Mouse (Mus musculus) adrenal gland, adult 8-10 months (tissue): Measurements from ENCODE around the gene Ube2h. TPM values are rescaled to one million over a fixed set of nuclear protein-coding genes. Genes with fewer than 3 reads are reported as not detected.
"Not testable (repeated sequence)": the region's sequence is repeated elsewhere in the genome, so short reads cannot be mapped to it uniquely, and the experiment has no call there.

Source experiments
- DNase-seq: peaks from one replicate; pipeline ENCODE4 v3.0.0; 2022
- total RNA-seq, 4 experiments: library from RNA; stranded (reverse); gene quantifications; 2 replicates each; pipeline ENCODE4 v1.2.4; 2022

The Ube2h gene
- total RNA-seq, 4 experiments from 2014 or later: 97.5 to 131 (median 112) TPM

DNA sequence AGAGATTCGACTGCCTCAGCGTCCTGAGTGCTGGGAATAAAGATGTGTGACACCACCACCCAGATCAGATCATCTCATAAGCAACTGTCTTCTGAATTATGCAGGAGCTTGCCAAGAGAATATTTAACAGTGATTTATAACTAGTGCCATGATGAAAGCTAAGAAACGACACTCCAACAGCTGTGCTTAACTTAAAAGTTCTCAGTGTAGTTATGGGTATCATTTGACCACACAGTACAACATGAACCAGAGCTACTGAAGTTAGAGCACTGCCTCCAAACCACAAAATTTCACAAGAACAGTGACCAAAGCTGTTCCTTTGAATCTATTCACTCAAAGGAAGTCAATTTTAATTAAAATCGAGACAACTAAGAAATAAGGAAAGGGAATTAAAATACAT is 61.4 kb downstream of the Ube2h start:
- DNase-seq: no peak

- DNase-seq: no peak
Measured at GRCm38 (mm10) chr6:30240105-30240504, 64.2 kb downstream of the Ube2h start.

DNA sequence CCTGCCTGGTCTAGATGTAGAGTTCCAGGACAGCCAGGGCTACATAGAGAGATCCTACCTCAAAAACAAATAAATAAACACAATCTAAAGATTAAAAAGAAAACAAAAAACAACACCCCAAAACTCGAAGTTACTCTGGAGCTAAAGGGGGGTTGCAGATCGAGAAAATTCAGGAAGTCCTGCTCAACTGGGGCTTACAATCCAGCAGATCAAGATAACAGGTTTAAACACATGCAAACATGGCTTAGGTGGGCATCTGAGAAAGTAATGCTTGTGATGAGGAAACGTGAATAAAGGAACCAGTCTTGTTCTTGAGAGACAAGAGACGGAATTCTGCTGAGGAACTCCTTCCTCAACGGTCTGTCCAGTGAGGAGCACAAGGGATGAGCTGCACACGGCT is 65.1 kb downstream of the Ube2h start:
- DNase-seq: no peak

- DNase-seq: no peak
Measured at GRCm38 (mm10) chr6:30238079-30238478, 66.3 kb downstream of the Ube2h start.

DNA sequence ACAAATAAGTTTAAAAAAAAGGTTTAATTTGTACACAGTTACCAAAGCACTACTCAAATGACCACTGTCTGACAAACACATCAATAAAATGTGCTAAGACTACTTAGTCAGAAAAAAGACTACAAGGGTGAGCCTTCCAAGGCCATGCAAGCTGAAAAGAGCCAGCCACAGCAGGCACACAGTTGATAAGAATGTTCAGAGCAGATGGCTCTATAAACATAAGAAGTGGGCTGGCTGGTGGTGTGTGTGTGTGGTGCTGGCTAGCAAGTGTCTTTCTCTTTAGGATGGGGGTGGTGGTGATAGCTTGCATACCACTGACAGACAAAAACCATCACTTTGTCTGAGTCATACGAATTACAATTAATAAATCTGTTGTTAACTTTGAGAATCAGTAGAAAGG is 67.8 kb downstream of the Ube2h start:
- DNase-seq: peak; percentile 43

DNA sequence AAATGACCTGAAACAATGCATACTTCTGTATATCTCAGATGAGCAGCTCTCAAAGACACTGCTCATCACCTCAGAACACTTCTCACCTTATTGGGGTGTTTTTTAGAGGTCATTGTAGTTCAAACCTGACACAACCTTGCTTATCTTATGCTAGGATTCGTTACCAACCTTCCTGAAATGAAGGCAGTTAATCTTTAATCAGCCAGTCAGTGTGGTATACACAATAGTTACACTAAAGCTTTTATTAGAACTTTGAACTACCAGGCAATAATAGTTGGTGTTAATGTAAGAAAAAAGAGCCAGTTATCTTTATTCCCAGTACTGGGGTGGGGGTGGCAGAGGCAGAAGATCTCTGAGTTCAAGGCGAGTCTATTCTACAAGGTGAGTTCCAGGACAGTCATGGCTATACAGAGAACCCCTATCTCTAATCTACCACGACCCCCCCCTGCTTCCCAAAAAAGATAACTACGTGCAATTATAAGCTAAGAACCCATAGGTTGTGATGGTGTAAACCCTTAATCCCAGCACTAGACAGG is 72.5 kb downstream of the Ube2h start:
- DNase-seq: no peak

GRCm38 (mm10) chr6:30230246-30230645 is 74.1 kb downstream of the Ube2h start:
- no peak for DNase-seq

DNA sequence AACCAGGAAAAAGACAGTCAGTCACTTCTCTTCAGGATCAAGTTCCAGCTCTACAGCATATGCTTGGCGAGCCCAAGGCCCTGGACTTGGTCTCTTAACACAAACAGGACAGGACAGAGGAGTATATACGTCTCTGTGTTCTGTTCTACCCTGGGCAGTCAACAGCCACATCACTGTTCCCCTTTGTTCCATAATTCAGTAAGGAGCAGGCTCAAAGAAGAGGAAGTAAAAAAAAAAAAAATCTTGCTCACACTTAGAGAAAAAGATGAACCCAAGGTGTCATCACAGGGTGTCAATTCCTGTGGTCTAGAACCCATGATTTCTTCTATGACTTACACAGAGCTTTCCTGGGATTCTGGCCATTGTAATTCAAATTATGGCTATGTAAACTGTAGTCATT is 75.4 kb downstream of the Ube2h start:
- no peak for DNase-seq

GRCm38 (mm10) chr6:30228353-30228752 is 76.0 kb downstream of the Ube2h start:
- no peak for DNase-seq

DNA sequence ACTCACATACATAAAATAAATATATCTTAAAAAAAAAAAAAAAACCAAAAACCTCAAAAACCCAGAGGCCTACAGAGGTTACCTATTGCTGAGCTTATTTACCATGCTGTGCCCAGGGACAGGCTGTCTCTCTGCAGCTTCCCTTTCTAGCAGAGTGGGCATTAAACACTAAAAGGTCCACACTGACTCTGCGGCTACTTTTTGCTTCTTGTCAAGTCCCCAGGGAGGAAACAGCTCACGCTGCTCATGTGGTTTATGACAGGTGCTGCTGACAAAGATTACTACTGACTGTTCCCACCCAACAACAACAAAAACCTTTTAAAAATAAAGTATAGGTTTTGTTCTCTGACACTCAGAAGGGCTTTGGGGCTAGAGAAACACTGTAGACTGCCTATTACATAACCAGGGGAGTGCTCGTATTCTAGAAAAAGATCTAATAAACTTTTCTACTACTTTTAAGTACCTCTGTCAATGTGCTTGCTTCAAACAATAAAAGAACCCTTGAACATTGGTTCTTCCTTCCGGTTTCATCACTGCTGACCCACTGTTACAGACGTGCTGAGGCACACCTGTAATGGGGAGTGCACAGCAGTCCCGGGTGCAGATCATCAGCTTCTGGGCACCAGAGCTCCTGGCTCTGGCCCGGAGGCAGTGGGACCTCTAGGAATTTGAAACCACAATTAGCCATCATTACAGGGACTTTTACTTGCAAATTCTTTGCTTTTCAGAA is 77.2 kb downstream of the Ube2h start:
- no peak for DNase-seq

GRCm38 (mm10) chr6:30224693-30225092 is 79.6 kb downstream of the Ube2h start:
- DNase-seq: no peak

DNA sequence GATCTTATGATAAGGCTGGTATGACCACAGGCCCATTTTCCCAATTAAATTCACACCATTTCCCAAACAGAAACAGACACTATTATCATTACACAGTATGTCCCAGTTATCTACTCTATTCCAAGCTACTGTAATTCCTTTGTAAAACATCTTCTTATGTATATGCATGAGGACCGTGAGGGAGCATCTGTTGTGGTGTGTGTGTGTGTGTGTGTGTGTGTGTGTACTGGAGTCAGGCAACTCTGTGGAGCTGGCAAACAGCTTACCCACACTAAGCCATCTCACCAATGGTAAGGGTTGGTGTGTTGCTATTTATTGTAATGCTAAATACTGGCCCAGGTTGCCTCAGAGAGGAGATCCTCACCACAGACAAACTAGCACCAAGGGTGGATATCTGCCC is 82.0 kb downstream of the Ube2h start:
- no peak for DNase-seq

DNA sequence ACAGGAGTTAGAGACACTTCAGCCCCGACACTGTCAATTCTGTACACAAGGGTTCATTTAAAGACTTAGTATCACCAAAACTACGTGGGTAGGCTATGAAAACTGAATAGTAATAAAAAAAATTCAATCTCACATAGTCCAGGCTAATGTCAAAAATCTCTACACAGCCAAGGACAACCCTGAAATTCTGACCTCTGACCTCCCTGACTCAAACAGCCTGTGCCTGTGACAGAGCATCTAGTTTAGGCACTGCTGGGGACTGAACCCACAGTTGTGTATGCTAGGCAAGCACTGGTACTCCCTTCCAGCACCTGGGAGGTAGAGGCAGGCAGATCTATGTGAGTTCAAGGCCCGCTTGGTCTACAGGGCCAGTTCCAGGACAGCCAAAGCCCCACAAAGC is 86.8 kb downstream of the Ube2h start:
- DNase-seq: no peak

GRCm38 (mm10) chr6:30212468-30212867 is 91.9 kb downstream of the Ube2h start:
- no peak for DNase-seq

GRCm38 (mm10) chr6:30211641-30212455 is 92.5 kb downstream of the Ube2h start:
- DNase-seq: peak; percentile 40

- peak; percentile 60 for DNase-seq
Measured at GRCm38 (mm10) chr6:30210788-30211187, 93.6 kb downstream of the Ube2h start.

DNA sequence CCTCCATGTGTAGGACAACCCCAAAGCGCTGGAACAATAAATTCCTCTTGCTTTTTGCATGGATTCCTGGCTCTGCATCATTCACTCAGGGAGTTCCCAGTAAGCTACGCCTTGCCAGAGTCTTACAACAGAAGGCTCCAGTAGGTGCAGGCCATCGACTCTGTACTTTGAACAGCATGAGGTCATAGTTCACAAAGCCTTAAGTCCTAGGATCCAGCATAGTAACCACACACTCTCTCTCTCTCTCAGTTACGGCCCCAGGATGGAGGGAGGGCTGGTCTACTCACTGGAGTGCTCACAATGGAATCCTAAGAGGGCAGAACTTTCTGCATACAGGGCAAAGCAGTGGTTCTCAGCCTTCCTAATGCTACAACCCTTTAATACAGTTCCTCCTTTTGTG is 95.5 kb downstream of the Ube2h start:
- DNase-seq: no peak

DNA sequence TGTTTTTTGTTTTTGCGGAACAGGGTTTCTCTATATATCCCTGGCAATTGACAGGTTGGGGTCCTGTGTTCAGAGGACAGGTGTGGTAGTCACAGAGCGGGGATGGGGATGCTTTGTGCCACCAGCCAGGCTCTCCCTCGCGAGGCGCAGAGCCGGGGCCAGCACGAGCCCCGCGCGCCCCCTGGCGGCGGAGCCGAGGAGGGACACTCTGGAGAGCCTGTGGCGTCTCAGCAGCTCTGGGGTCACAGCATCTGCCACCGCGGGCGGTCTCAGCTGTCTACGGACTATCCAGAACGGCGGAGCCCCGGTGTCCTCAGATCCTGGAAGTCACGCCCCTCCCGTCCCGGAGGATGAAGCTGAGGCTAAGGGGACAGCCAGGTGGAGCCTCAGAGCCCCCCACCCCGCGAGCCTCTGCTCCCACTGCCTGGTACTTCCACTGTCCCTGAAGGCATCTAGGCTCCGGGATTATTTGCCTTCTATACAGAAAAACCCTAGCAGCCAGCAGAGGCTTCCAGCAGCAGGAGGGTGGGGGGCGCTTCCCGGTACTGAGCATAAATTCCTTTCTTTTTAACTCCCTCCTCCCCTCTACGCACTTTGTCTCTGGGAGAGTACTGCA is 98.6 kb downstream of the Ube2h start:
- DNase-seq: peak; percentile 37

DNA sequence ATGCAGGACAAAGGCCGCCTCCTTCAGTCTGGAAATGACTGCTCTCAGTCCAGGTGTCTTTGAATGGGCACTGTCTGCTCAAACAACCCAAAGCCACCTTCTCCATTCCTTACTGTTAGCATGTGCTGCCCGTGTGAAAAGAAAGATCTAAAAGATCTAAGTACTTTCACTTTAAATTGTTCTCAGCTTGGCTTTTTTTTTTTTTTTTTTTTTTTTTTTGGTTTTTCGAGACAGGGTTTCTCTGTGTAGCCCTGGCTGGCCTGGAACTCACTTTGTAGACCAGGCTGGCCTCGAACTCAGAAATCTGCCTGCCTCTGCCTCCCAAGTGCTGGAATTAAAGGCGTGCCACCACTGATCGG is 99.2 kb downstream of the Ube2h start:
- not testable (repeated sequence) for DNase-seq

- DNase-seq: no peak
Measured at GRCm38 (mm10) chr6:30204383-30205179, 99.8 kb downstream of the Ube2h start.

GRCm38 (mm10) chr6:30196143-30196542 is 108.2 kb downstream of the Ube2h start:
- no peak for DNase-seq

GRCm38 (mm10) chr6:30195656-30196055 is 108.7 kb downstream of the Ube2h start:
- no peak for DNase-seq
